Mouse (Mus musculus): ENCODE data around the gene Usp7.

DNA sequence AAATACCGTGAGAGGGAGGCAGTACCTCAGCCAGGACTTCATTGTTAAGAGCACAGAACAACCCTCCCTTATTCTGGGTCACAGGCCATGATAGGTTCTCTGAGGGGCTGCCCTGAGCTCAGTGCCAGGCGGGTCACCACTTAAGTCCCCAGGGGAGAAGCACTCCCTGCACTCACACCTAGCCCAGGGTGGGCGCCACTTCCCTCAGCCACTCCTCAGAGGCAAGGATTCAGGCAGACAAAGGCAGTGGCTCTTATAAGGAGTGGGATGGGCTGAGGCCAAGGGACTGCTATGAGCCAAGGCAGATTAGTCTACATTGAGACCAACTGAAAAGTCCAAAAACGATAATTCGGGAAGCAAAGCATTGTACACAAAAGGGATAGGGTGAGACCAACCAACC is 126.7 kb downstream of the Usp7 start:
- TF ChIP-seq GATA1 (IDR thresholded peaks at IDR 0.05; ENCODE audit: low read length) (no peak), TAL1 (IDR thresholded peaks at IDR 0.05; ENCODE audit: low read length) (no peak)
